Mouse (Mus musculus) mesoderm, embryonic 11.5 days (tissue): ENCODE measurements at regions not wholly inside any gene's neighbourhood (a gene's known extent, or its start where the extent isn't known, plus 50 kb on each side); places are given as distances from the start of the nearest gene placed in this dataset.

Experiments used
- DNase-seq: peaks from one replicate; pipeline ENCODE4 v3.0.0-alpha.2; 2012; ENCODE audit warnings: low read depth, low spot score

DNA sequence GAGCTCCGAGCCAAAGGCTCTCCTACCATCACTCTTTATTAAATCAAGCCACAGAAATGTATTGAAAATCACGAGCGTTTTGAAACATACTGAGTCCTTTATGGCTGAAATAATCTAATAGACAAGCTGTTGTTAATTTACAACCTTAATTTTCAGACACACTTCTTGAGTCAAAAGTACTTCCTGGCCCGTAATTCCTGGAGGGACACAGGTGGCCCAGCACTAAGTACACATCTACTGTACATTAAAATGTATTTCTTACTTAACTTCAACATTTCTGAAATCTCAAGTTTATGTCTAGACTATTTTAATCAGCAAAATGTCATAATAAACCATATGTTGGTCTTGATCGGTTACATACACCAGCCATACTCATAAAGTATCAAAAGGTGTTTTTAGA lies 2163.3 kb upstream of the Gm7489 start:
- no peak for DNase-seq

- DNase-seq = no peak
Measured at GRCm38 (mm10) chr15:51724127-51724526, 2160.6 kb upstream of the Gm7489 start.

GRCm38 (mm10) chr15:51725457-51725856 lies 2159.2 kb upstream of the Gm7489 start:
- no peak for DNase-seq

DNA sequence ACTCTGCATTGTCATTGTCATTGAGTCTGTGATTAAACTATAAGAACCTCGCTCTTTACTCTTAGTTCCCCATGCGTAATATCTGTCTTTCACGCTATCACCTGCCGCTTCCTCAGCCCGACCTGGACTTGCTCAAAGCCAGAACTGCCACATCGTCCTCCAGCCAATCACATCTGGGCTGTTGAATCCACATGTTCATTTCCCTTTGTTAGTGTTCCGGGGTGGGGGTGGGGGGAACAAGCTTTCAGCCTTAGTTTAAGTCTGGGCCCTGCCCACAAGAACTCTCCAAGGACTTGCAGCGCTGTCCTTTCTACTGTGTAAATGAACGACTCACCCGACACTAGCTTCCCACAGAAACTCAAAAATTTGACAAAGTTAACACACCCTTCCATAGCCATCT lies 2154.6 kb upstream of the Gm7489 start:
- DNase-seq = no peak

- DNase-seq = no peak
Measured at GRCm38 (mm10) chr15:51730805-51731412, 2153.8 kb upstream of the Gm7489 start.

DNA sequence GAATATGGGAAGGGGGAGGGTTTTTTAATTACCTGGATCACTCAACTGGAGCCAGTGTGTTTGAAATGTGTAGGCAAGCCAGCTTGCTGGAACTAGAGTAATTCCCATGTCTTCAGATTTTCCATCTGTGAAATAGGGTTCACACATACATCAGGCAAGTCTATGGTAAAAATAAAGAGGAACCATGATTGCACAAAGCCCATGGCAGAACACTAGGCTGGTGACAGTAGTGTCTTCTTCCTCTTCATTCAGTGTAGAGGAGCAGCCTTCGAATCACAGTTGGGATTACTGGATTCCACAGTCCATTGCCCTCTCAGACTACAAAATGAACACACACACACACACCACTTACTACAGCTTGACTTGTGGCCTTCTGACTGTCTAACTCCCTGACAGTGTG lies 2150.5 kb upstream of the Gm7489 start:
- DNase-seq = no peak
